Mouse (Mus musculus): Measurements from ENCODE around the gene Ugt1a9.
"Not testable (repeated sequence)": the region's sequence is repeated elsewhere in the genome, so short reads cannot be mapped to it uniquely, and the experiment has no call there.

Ugt1a9 gene

DNA sequence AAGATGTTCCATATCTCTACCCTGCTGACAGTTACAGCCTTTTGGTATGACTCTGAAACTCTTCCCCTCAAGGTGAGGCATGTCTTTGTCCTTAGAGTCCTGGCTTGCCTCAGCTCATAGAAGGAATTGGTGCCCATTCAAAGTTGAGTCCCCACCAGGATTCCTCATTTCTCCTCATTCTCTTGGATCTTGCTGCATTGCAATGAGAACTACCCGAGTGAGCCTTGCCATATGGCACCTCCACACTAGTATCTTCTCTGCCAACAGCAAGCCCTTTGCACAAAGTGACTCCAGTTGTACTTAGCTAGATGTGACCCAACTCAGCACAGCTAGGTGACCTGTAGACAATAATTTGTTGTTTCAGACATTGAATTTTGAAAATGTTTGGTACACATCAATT, 153.0 kb downstream of the Ugt1a9 start:
- DNase-seq = peak; percentile 9

DNA sequence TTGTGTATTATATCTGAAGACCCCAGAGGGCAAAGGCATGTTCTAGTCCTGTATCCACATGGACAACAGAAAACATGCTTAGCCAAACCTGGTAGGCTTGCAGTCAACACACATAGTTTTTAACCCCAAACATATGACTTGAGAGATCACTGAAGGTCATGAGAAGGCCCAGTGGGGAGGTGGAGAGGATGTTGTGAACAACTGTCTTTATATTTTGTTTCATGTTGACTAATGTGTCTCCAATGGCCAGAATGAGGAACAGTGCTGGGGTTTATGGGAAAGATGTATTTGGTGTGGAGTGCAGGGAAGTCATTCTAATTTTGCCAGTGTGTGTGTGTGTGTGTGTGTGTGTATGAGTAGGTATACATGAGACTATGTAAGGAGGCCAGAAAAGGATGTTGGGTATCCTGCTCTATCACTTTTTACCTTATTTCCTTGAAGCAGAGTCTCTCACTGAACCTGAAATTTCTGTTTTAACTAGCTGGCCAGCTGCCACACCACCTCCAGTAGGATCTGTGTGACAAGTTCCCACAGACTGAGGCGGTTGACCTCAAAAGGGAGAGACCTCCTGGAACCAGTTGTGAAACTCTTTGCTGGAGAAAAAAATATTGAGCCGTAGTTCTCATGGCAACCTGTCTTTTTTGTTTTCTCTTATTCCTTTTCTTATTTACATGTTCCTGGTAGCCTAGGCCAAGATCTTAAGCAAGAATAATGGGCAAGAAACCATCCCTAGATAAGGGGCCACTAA, 153.6 kb downstream of the Ugt1a9 start:
- no peak for DNase-seq

DNA sequence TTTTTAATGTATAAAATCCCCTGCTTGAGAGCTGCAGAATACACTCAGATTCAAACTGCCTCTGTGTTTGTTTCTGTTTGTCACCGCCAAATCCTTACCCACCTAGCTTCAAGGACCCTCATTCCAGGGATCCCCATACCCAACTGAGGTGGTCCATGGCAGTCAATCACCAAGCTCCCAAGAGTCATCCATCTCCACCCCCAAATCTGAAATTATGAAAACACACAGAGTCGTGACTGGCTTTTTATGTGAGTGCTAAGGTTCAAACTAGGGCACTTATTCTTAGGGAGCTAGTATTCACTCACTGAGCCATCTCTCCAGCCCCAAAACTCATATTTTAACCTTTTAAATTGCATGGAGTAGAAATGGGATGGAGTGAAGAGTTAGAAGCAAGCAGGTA, 154.7 kb downstream of the Ugt1a9 start:
- not testable (repeated sequence) for DNase-seq

DNA sequence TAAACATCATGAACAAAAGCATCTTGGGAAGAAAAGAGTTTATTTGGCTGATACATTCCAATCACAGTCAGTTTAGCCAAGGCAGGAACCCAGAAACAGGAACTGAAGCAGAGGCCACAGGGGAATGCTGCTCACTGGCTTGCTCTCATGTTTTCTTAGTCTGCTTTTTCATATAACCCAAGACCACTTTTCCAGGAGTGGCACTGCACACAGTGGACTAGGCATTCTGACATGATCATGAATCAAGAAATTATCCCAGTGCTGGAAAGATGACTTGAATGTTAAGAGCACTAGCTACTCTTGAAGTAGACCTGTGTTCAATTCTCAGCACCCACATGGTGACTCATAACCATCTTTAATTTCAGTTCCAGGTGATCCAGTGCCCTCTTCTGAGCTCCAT, 155.1 kb downstream of the Ugt1a9 start:
- DNase-seq = no peak

DNA sequence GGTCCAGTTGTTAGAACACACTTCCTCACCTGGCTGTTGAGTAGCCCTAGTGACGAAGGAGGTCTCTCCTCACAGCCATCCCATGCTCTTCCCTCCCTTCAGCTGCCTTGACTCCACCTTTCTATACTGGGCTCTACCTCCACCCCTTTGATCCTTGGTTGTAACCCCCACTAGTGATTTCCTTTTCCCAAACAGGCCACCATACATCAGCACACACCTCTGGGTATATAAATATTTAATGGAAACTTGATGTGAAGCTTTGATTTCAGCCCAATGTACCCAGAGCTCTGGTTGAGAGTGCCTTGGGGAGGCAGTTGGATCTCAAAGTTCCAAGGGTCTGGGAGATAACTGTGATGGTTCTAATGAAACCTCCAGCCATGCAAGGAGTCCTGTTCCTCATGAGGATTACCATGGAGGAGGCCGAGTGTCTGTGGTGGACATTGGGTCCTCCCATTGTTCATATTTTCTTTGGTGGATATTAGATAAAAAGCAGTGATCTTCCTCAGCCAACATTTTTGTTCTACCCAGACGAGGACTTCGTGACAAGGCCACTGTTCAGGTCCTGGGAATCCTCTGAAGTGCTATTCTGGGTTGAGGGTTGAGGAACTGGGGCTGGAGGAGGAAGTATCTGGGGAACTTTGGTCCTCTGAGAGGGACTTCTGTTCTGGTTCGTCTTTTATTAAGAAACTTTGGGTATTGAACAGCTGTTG, 156.2 kb downstream of the Ugt1a9 start, which contains the start of gene Mroh2a:
Gene Mroh2a, plus strand, starts transcription at position 317 of the 710 bp plus-strand sequence.
- no peak for DNase-seq

DNA sequence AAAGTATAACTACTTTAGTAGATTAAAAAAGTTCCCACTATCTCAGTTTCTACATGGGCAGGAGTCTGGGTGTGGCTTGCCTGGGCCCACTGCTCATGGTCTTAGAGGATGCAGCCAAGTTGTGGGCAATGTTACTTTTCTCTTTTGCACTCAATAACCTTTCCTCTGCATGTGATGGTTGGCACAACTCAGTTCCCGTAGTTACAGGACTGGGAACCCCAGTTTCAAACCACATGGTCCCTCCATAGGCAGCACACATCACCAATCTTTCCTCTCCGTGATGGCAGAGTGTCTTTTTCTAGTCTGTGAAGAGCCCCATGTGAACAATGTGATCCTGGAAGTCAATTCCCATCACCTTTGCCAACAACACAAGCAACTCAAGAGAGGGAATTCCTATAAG, 156.9 kb downstream of the Ugt1a9 start:
- DNase-seq = no peak

DNA sequence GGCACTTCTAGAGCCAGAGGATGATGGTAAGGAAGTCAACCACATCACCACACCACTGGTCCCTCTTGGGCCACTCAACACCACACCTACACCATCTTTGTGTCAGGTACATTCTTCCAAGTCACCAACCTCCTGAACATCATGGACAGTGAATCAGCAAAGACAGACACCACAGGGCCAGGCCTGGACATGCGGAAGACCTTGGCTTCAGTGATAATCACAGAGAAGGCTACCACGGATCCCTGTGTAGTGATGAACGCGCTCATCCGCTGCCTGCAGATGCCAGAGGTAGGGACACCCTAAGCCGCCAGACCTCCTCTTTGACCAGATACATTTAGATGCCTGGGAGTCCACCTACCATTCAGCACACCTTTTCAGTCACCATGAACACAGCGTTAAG, 157.5 kb downstream of the Ugt1a9 start:
- DNase-seq = peak; percentile 9

DNA sequence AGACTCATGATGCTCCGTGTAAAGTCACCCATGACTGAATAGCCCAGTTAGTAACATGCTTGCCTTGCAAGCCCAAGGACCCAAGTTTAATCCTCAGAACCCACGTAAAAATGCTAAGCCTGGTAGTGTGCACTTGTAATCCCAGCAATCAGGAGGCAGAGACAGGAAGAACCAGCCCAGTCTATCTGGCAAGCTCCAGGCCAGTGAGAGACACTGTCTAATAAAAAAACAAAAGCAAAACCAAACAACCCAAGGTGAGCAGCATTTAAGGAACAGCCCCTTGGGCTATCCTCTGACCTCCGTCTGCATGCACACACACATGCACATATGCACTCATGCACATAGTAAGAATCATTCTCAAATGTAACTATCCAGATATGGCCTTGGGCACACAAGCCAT, 159.0 kb downstream of the Ugt1a9 start:
- no peak for DNase-seq

DNA sequence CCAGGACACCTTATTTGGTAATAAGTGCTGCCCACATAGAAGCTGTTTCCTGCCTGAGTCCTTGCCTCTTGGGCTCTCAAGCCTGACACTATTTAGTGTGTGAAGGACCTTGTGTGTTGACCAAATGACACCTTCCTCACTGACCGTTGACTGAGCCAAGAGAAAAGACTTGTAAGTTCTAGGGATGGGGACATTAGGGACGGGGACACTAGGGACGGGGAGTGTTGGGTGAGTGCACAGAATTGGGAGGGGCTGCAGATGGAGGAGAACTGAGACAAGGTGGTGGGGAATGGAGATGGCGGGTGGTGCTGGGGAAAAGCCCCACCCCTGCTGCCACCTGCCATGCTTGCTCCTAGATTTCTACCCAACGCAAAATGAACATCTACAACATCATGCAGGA, 159.4 kb downstream of the Ugt1a9 start:
- DNase-seq = peak; percentile 8

DNA sequence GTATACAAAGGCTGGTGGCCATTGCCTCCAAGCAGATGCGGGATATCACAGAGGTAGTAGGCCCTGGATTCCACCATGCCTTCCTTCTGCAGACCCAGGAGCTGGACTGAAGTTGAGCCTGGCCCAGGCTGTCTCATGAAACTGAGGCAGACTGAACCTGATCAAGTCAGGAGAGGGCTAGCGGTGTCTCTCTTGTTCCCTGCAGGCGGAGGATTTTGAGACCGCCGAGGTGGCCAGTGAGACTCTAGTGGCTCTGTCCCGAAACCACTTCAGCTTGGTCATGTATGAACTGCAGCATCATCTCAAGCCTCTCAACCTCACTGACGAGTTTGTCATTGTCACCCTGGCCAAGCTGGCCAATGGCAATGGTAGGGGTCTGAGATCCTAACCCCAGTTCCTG, 159.8 kb downstream of the Ugt1a9 start:
- DNase-seq = peak; percentile 12

DNA sequence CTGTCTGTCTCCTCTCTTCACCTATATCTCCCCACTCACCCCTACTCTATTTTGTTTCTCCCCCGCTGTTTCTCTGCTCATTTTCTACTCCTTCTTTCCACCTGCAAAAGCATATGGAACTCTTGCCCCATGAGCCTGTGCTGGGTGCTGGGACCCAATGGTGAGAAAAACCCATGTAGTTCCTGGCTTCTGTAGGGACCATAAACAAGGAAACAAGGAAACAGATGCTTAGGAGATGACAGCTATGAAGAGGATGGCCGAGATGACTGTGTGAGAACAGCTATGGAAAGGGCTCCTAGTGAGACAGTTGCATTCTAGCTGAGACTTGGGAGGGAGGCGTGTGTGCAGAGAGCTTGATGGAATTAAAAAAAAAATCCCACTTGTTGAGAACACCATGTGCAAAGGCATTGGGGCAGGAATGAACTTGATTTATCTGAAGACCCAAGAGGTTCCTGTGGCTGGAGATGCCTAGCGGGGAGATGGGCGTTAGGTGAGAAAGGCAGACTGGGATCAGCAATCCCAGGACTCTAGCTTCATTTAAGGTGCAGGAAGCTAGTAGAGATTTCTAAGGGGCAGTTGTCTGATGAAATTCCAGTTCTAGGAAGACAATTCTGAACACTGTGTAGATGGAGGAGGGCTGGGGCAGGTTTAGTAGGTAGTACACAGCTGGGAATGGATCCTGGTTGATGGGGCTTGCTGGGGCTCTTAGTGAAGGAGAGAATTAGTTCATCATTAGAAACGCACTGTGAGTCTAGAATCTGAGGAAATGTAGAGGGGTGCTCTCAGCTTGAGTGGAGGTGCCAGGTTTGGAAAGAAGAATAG, 160.6 kb downstream of the Ugt1a9 start:
- no peak for DNase-seq

DNA sequence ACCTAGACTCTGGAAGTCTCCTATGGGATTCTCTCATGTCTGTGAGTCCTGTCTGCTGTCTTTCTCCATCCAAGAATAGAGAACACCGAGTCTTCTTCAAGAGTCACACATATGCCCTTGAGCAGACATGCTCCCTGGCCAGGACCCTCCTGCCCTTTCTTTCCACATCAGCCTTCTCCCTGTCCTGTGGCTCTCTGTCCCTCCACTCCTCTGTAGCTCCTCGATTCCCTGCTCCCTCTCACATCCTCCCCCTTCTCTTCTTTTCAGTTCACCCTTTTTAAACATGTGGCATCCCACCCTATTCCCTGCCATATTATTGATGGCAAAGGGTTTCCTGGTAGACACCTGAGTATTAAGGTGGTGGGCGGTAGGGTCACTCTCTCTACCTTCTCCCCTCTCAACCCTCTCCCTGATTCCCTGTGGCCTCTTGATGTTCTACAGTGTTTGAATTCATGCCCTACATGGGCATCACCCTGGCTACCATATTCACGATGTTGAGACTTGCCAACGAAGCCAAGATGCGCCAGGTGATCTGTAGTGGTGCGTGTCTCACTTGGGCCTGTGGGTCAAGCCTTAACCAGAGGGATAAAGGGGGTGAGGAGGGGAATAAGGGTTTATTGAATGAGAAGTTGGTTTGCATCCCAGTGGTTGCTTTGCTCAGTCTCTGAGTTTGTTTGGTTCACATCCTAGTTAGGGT, 161.4 kb downstream of the Ugt1a9 start:
- peak; percentile 9 for DNase-seq

DNA sequence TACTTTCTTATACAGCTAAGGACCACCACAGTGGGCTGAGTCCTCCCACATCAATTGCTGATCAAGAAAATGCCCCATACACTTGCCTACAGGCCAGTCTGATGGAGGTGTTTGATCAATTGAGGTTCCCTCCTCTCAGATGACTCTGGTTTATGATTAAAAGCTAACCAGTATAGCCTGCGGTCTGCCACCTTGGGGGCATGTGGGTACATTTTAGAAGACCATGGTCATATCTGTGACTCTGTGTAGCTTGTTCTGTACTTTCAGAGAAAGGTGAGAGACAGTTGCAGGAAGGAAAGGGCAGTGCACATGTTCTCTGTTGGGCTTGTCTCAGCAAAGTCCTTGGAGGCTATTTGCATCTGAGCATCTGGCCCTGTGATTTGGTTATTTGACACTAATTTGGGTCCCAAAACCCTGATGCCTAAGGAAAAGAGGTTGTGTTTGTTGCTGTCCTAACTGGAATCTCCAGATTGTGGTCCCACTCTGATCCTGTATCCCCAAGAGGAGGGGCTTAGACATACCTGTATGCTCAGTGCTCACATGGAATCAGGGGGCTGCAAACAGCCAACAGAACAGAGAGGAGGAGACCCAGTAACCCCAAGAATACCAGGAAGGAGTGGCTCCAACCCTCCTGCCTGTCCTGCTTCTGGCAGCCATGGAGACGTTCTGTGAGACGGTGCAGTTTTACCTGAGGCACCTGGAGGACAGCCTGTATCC, 162.2 kb downstream of the Ugt1a9 start:
- DNase-seq = peak; percentile 12

DNA sequence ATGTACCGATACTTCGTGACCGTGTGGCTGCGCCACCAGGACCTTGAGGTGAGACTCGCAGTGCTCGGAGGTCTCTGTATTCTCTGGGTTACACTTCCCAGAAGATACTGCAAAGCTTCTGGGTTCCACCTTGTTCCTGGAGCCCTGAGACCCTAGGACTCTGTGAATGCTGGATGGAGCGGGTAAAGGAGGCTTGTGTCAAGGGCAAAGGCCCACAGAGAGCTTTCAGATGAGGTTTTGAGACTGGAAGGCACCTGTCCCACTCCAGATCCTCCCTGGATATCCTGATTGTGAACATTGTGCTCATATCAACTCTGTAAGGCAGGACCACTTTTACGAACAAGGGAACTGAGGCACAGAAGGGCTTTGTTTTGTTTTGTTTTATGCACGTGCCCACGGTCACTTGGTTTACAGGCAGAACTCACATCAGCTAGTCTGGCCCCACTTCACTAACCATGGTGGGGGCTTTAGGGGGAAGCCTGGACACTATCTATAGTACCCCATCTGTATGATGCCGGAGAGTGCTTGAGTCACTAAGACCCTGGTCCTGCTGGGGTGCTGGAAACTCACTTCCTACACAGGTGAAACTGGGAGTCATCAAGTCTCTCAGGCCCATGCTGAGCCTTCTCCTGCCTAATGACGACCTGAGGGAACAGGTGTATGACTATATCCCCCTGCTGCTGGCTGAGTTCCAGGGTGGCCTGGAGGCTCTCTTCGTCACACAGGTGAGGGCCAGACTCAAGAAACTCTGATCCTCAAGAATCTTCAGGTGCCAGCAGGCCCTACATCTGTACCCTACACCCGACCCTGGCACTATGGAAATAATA, 163.0 kb downstream of the Ugt1a9 start:
- peak; percentile 13 for DNase-seq

DNA sequence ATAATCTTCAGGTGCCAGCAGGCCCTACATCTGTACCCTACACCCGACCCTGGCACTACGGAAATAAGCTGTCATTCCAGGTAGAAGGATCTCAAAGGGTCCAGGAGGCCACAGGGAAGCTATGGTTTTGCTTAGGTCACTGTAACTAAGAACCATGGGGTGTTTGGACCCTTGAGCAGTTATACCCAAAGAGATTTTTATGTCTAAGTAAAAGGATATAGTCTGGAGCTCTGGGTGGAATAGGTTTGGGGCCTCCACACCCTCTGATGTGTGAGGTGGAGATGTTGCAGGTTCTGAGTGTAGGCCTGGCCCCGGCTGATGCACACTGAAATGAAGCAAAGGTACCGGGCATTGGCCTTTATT, 163.6 kb downstream of the Ugt1a9 start:
- no peak for DNase-seq

DNA sequence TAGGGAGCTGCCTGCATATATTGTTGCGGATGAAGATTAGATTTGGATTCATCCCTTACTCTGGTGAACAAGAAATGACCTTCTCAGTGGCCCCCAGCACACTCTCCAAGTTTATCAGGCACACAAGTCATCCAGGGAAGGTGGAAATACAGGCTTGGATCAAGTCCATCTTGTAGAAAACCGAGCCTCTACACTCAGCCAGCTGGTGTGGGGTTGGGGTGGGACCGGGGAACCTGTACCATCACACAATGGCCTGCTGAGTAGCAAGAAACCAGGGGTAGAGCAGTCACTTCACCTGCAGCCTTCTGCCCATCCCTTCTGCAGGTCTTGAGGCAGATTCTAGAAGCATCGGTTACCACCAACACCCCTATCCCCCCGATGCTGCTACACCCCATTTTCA, 164.0 kb downstream of the Ugt1a9 start:
- DNase-seq = no peak

DNA sequence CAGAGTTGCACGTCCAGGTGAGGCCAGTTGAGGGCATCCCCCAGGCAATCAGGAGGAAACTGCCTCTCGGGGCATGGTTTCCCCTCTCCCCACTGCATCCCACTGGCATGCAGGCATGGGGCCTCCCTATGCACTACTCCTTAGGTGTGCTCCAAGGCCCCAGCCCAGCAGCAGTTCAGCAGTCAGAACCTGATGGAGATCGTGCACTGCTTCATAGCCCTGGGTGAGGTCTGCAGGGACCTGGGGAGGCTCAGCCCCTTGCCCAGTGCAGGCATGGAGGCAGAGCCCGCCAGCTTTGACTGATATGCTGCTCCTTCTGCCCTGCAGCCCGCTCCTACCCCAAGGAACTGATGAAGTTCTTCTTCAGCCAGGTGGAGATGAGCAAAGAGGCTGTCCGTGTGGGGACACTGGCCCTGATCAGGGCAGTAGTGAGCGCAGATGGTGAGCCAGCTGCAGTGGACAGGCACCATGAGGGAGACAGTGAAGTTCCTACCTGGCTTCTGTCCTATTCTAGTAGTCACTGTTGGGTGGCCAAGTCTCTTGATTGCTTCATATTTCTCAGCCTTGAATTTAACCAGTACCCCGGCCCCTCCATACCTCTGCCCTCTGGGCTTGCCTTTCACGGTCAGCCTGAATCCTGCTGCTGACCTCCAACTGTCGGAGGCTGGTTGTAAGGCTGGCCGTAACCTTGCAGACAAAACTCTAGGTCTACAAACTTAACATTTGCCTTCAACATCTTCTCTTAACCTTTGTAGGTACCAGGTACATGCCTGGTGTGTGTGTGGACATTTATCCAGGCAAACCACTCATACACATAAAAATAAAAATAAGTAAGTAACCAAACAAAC, 164.7 kb downstream of the Ugt1a9 start:
- DNase-seq = no peak

DNA sequence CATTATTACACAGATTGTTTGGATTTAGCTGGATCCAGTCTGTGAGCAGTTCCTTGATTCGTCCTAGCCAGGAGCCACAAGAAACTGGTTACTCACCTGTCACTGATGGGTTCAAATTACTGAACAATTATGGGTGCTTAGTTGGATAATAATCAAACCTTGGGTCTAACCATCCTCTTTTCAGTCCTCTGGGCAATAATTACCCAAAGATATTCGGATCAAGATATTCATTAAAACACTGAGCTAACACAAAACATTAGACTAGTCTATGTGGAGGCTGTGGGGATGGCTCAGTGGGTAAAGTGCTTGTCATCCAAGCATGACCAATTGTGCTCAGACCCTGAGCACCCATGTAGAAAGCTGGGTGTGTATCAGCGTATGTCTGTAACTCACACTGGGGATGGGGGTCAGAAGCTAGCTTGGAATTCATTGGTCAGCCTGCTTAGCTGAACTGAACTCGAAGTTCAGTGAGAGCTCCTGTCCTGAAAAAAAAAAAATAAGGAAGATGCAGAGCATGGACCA, 165.4 kb downstream of the Ugt1a9 start:
- no peak for DNase-seq

DNA sequence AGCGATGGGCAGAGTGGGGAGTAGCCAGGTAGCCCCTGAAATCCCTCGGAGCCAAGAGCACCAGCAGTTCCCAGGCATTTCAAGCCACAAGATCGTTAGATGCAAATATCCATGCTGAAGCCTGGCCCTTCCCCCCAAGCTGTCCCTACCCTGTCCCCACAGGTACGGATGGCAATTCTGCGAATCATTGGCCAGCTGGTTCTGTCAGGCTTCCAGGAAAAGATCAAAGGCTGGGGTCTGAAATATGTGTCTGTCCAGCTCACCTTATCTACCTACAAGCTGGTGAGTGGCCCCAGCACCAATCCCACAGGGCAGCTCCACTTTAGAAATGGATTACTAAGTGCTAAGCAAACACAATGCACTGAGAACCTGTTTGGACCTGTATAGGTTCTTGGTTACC, 166.7 kb downstream of the Ugt1a9 start:
- DNase-seq = no peak

DNA sequence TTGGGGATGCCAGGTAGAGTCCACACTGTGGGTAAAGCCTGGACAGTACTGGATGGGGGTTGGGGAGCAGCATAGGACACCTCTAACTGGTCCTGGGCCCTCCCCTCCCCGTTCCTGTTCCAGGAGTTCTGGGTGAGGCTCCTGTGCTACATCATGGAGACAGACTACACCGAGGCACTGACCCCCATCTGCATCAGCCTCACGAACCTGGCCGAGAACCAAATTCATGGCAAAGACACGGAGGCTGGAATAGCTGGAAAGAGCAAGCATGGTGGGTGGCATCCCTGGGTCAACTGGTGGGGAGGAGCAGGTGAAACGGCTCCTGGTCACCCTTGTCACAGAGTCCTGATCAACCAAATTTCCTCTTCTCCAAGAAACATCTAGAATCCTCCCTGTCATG, 168.2 kb downstream of the Ugt1a9 start:
- no peak for DNase-seq
